Mouse (Mus musculus) brain, embryonic 14.5 days (tissue): ENCODE results near the gene Olfr15. TPM values are rescaled to one million over a fixed set of nuclear protein-coding genes. Genes with fewer than 3 reads are reported as not detected.
"Not testable (repeated sequence)": the region's sequence is repeated elsewhere in the genome, so short reads cannot be mapped to it uniquely, and the experiment has no call there.

ENCODE experiments used
- DNase-seq: peaks from one replicate; pipeline ENCODE4 v3.0.0-alpha.2; 2011; ENCODE audit warnings: low read depth
- CTCF ChIP-seq: fragments of 200-500 bp; IDR thresholded peaks from 2 replicates; pipeline ENCODE4 v1.5.1; 2012; ENCODE audit warnings: inconsistent platforms, mild to moderate bottlenecking, moderate library complexity, borderline replicate concordance; ENCODE audit not compliant: insufficient read depth, insufficient read length; ENCODE audit errors: extremely low read depth
- POLR2A ChIP-seq: fragments of 200-500 bp; IDR thresholded peaks from 2 replicates; pipeline ENCODE4 v1.6.1; 2012; ENCODE audit warnings: mild to moderate bottlenecking, inconsistent platforms, borderline replicate concordance; ENCODE audit not compliant: poor library complexity, insufficient read depth, insufficient read length, severe bottlenecking; ENCODE audit errors: extremely low read depth
- polyA plus RNA-seq: library from polyadenylated mRNA; depleted of rRNA; stranded (reverse); fragments of >200 nt; gene quantifications from 2 replicates; pipeline ENCODE4 v1.2.3, GENCODE M21; 2012

The Olfr15 gene
- polyA plus RNA-seq, 1 experiment, result not detected

DNA sequence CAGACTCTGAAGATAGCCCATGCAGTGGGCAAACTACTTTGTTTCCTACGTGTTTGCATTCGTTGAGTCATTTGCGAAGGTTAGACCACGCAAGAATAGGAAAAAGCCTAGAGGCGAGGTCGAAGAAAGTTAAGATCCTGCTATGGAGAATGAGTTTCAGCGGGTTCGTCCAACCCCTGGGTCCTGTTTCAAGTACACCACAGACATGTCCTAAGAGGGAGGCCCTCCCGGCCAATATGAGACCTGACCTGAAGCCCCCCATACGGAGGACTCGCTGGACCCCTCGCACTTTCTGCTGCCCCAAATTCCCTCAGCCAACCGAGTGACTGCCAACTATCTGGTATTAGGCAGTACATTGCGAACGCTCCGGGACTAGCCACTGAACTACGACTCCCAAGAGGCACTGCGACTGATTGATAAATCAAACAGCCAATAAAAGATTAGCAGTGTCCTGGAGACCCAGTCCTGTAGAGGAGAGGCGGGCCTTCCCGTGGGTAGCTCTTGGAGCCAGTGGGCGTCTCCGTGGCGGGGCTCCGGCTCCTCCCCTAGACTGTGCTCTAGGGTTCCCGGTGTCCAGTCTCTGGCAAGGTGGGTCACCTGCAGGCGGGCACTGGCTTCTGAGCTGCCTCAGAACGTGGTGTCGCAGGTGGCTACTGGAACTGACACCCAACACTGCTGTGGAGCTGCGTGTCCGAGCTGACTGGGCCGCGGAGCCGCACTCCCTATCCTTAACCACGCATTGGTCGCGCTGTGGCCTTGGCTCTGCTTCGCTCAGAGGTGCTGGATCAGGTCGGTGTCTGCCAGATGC lies 16.2 kb downstream of the Olfr15 start, which contains the start of gene Zfp174:
TSS of gene Zfp174 (plus strand) at position 558 of the 808 bp plus-strand sequence.
- DNase-seq, result peak; percentile 98
- peak; percentile 29; the same call in 1 of the 2 replicates for TF ChIP-seq POLR2A
- no peak for TF ChIP-seq CTCF

DNA sequence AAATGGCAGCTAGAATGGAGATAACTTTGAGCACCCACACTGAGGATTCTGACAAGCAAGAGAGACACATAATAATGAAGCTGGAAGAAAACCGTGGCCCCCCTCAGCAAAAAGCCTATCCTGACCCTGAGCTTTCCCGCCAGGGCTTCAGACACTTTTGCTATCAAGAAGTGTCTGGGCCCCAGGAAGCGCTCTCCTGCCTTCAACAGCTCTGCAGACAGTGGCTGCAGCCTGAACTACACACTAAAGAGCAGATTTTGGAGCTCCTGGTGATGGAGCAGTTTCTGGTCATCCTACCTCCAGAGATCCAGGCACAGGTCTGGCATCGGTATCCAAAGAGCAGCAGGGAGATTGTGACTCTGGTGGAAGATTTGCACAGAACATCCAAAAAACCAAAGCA lies 17.2 kb downstream of the Olfr15 start:
- peak; percentile 8 for DNase-seq
- TF ChIP-seq POLR2A (no peak), CTCF (no peak)

DNA sequence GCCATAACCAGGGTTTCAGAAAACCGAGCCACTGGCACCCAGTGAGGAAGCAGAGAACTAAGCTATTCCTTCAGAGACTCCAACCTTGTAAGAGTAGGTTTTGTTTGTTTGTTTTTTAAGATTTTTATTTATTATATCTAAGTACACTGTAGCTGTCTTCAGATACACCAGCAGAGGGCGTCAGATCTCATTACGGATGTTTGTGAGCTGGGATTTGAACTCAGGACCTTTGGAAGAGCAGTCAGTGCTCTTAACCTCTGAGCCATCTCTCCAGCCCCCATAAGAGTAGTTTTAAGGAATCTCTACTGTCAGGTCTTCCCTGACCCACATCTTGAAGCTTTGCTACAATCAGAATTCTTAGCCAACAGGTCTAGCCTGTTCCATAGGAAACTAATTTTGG lies 17.7 kb downstream of the Olfr15 start:
- DNase-seq, result no peak
- TF ChIP-seq POLR2A, result no peak
- TF ChIP-seq CTCF, result no peak

DNA sequence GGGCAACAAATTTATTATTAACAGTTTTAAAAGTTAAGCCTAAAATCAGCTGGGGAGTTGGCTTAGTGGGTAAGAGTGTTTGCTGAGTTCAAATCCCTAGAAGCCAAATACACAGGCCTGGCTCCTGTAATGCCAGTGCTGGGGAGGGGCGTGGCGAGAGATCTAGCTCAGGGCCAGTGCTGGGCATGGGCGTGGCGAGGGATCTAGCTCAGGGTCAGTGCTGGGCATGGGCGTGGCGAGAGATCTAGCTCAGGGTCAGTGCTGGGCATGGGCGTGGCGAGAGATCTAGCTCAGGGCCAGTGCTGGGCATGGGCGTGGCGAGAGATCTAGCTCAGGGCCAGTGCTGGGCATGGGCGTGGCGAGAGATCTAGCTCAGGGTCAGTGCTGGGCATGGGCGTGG lies 20.6 kb downstream of the Olfr15 start:
- DNase-seq, result not testable (repeated sequence)

DNA sequence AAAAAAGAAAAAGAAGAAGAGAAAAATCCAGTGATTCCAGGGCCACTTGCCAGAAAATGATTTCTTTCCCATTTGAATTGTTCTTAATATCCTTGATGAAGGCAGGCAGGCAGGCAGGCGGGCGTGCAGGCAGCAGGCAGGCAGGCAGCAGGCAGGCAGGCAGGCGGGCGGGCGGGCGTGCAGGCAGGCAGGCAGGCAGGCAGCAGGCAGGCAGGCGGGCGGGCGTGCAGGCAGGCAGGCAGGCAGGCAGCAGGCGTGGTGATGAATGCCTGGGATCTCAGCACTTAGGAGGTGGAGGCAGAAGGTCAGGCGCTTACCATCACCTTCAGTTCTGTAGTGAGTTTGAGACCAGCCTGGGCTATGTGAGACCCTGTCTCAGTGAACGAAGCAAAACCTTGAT lies 21.9 kb downstream of the Olfr15 start:
- peak; percentile 3 for DNase-seq
- no peak for TF ChIP-seq CTCF
- TF ChIP-seq POLR2A, result no peak

DNA sequence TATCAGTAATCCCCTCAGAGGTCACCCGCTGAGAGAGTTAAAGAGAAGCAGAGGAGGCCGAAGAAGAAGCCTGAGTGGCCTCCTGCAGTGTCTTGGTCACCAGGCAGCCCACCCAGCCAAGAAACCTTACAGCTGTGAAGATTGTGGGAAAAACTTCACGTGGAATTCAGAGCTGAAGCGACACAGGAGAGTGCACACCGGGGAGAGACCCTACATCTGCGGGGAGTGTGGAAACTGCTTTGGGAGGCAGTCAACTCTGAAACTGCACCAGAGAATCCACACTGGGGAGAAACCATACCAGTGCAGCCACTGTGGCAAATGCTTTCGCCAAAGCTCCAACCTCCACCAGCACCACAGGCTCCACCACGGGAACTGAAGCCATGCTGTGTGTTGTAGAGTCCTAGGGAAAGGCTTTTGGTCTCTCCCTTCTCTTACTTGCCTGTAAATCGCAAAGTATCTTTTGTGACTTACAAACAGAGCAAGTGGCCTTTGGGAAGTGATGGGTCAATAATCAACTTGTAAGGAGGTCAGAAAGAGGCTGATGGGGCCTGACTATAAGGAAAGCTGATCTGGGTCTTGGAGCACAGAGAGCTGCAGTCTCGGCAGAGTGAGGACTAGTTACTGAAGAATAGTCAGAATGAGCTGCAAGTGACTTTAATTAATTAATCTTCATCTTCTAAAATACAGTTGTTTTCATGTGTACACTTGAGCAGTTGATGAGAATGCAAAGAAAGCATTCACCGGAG lies 23.9 kb downstream of the Olfr15 start:
- TF ChIP-seq POLR2A (no peak), CTCF (no peak)
- DNase-seq, result no peak

DNA sequence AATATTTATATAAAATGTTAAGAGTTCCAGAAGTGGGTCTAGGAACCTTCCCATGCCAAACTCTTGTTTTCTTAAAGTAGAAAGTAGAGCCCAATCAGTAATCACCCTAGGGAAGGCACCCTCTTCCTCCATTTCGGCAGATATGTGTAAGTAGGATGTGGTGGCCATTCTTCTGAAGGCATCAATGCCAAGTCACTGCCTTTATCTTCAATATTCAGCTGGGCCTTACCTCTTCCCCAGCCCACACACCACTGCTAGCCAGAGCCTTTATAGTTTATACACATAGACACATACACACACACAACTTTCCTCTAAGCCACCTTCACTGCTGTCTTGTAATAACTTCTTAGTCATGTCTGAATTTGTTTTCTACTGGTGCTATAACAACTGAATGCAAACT lies 25.1 kb downstream of the Olfr15 start:
- TF ChIP-seq CTCF (no peak), POLR2A (no peak)
- no peak for DNase-seq

DNA sequence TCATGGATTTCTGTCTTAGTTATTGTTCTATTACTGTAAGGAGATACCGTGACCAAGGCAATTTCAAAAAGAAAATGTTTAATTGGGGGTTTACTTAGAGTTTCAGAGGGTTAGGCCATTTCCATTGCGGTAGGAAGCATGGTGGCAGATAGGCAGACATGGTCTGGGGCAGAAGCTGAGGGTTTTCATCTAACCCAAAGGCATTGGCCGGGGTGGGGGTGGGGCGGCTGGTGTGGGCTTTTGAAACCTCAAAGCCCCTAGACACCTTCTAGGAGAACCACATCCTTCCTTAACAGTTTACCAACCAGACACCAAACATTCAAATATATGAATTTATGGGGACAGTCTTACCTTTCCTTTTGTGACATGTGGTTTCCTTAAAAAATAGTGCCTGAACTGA lies 28.6 kb downstream of the Olfr15 start:
- DNase-seq, result no peak

DNA sequence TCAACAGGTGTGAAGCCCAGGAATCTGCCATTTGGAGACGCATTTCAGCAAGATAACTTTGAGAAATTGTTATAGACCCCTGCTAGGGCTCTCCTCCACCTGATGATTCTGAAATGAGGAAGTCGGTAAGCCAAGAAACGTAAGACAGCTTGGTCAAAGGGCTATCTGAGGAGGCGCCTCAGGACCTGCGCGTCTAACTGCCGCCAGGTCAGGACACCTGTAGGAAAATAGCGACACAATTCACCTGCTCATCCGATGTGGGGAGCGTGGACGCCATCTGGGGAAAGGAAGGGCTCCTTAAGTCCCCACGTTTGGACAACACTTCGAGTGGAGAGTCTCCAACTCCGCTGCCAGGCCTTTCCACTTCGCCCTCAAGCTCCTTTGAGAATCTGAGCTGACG lies 41.1 kb downstream of the Olfr15 start:
- no peak for TF ChIP-seq POLR2A
- no peak for TF ChIP-seq CTCF
- DNase-seq, result no peak

More for the DNA sequence above, 28.6 kb downstream of the Olfr15 start:
- TF ChIP-seq CTCF (no peak), POLR2A (no peak)

DNA sequence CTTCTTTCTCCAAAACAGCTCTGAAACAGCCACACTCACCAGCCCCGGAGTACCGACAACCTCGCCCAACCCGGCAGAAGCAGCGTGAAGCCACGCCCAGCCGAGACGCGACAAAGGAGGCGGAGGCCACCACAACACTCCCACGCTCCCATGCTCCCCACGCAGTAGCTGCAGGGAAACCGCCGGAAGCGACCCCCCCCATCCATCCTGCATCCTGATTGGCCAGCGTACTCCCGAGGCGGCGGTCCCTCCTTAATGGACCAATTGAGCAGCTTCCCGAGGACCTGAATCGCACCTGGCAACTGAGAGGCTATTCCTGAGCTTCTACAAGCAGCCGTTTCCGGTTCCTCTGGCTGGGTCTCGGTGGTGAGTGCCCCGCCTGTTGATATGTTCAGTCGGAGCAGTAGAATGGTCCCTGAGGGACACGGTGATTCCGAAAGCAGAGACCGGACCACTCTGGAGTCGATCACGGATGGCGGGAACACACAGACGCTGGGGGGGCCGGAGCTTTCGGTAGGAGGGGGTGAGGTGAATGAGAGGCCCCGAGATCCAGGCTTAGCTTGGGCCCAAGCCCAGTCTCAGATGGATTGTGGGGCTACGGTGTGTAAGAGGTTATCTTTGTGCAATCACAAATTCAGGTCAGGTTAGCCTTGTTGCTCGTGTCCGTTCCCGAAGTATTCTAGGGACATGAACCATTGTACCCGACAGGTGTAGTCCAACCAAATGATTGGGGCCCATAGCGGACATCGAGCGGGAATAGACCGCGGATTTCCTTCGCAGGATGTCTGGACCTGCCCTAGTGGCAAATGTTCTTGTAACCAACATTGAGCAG lies 41.8 kb downstream of the Olfr15 start, which contains the start of gene Naa60:
TSS of gene Naa60 (plus strand) at position 160 of the 832 bp plus-strand sequence.
- TF ChIP-seq CTCF (no peak), POLR2A (no peak)
- peak; percentile 98 for DNase-seq

DNA sequence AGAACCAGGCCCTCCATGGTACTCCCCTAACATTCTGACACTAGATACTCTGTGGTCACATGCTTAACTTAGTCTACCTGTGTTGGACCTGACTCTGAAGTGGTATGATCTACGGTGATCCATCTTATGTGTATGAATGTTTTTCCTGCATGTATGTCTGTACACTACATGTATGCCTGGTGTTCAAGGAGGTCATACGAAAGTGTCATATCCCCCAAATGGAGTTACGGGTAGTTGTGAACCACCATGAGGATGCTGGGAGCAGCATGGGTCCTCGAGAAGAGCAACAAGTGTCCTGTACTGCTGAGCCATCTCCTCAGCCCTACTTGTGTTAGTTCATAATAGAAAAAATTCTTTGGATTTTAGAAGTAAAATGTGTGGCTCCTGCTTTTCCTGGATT lies 45.7 kb downstream of the Olfr15 start:
- TF ChIP-seq CTCF (no peak), POLR2A (no peak)
- DNase-seq, result no peak
